Mouse (Mus musculus): Measurements from ENCODE around the gene Sec16a. TPM values are rescaled to one million over a fixed set of nuclear protein-coding genes. Genes with fewer than 3 reads are reported as not detected.

The Sec16a gene
- polyA plus RNA-seq, 1 experiment from 2014 or later: 26.0 TPM

DNA sequence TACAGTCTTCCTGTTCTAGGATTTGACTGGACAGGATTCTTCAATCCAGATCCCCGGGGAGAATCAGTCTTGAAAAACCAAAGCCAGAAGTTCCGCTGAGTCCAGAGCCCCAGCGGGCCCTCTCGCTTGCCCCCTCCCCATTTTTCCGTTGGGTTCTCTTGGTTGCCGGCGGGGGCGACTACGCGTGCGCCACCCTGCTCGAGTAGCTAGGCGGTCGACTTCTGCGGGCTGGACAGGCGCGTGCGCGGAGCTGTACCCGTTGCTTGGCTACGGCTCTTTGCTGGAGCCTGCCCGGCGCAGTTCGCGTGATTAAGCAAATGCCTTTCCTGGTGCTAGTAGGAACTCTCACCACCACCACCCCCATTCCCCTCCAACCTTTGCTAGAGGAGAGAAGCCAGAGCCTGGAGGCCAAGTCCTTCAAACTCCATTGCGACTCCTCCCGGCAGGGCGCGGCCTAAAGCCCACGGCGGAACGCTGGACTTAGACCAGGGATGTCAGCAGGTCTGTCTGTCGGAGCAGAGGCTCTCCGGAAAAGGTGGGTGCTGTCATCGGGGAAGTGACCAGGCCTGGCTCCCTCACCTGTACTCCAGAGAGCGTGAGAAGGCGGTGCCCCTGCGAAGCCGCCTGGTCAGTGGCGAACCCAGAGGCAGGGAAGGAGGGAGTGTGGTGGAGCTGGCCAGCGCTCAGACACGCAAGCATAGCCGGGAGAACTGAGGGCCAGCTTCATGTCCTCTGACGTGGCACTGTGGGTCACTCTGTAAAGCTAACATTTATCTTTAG is 840 bp upstream of the Sec16a start:
- under 1% methylated on average over 44 of the region's 44 CpGs for WGBS
- Histone ChIP-seq H3K36me3 (peaks cover 14% of the 10 kb centered on the region), H3K27me3 (no peaks in the 10 kb centered on the region), H3K27ac (peak overlapping the region; percentile 93), H3K4me2 (peak overlapping the region; percentile 82), H3K9me3 (replicated peaks) (no peaks in the 10 kb centered on the region), H3K9ac (peak overlapping the region; percentile 67), H3K4me3 (replicated peaks) (peak overlapping the region; percentile 71), H3K4me1 (peaks cover 40% of the 10 kb centered on the region)
- peak; percentile 92 for ATAC-seq (replicated peaks; ENCODE audit: low FRiP score)

DNA sequence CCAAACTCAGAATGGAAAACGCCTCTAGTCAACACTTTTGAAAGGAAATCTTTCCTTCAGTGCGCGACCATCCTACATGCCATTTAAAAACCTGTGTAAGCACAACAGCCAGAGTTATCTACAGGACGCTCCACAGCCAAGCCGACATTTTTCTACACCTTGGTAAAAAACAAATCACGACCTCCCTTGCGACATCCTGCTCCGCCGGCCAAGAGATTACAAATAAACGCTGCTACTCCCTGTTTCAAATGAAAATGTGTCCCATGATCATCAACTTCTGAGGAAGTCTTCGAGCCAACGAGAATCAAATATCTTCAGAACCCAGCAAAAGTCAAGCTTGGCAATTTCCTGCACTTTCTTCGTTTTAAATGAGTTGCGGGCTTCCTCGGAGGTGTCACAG is 648 bp downstream of the Sec16a start:
- Histone ChIP-seq H3K27ac (peak overlapping the region; percentile 89), H3K4me2 (peak overlapping the region; percentile 72), H3K27me3 (no peaks in the 10 kb centered on the region), H3K4me1 (peaks cover 37% of the 10 kb centered on the region), H3K9me3 (replicated peaks) (no peaks in the 10 kb centered on the region), H3K4me3 (replicated peaks) (peak overlapping the region; percentile 71), H3K36me3 (peaks cover 29% of the 10 kb centered on the region), H3K9ac (peak overlapping the region; percentile 75)
- ATAC-seq (replicated peaks; ENCODE audit: low FRiP score): no peak
- WGBS: 1% methylated on average over 15 of the region's 15 CpGs

DNA sequence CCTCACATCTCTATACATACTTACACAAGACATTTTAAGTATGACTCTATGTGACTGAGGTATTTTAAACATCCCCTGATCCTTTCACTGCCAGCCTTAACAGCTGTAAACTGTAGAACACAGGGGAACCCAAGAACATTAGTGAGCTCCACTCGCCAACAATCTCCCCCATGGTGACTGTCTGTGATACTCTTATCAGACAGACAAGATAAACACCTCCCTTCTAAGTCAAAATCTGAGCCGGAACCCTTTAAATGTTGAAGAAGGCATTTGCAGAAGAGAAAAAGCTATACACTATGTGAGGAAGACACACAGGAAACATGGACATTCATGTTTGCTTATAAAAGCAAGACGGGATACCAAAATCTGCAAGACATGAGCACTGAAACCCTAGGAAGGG is 1.1 kb downstream of the Sec16a start:
- Histone ChIP-seq H3K9ac (peak overlapping the region; percentile 75), H3K4me1 (peaks cover 37% of the 10 kb centered on the region), H3K27me3 (no peaks in the 10 kb centered on the region), H3K27ac (no peak overlapping the region), H3K4me3 (replicated peaks) (peak overlapping the region; percentile 71), H3K9me3 (replicated peaks) (no peaks in the 10 kb centered on the region), H3K36me3 (peaks cover 34% of the 10 kb centered on the region), H3K4me2 (peak overlapping the region; percentile 72)
- WGBS: 29% methylated on average over 3 of the region's 3 CpGs
- ATAC-seq (replicated peaks; ENCODE audit: low FRiP score): no peak

DNA sequence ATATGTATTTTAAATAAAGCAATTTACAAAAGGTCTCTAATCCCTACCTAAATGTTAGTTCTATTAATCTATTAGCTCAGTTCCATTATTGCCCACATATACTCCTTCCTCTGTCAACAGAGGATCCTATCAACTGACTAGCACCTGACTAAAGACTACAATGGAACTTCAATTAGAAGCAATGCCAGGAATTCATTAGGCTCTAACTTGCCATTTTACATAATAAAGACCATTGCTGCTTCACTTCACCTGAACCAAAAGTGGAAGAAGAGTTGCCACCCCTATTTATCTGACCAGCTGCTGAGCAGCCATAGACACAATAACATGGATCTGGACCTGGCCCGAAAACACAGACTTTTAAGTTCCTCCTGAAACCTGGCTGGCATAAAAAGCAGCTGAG is 2.2 kb downstream of the Sec16a start:
- Histone ChIP-seq H3K9me3 (replicated peaks) (no peaks in the 10 kb centered on the region), H3K27me3 (no peaks in the 10 kb centered on the region), H3K9ac (no peak overlapping the region), H3K27ac (no peak overlapping the region), H3K4me2 (no peak overlapping the region), H3K4me1 (peaks cover 39% of the 10 kb centered on the region), H3K36me3 (peaks cover 44% of the 10 kb centered on the region), H3K4me3 (replicated peaks) (no peak overlapping the region)
- no peak for ATAC-seq (replicated peaks; ENCODE audit: low FRiP score)
- 92% methylated on average over 1 of the region's 1 CpGs for WGBS

DNA sequence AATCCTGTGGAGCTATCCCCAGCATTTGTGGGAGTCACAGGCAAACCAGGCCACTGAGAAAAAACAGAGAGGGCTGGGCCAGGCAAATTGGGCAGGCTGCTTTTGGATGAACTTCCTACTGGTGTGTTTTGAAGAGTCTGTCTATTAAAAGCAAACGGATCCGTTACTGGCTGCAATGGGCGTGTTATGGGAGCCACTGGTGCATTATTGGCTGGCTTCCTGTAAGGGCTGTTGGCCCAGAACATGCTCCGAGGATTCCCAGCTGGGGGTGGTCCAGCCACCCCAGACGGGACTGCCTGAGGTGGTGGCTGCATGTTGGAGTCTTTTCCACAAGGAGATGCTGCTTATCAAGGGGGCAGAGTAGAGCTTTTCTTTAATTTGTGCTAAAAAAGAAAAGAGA is 3.3 kb downstream of the Sec16a start:
- H3K36me3 ChIP-seq: peaks cover 55% of the 10 kb centered on the region
- H3K27ac ChIP-seq: no peak overlapping the region
- H3K27me3 ChIP-seq: no peaks in the 10 kb centered on the region
- H3K4me1 ChIP-seq: peaks cover 27% of the 10 kb centered on the region
- no peaks in the 10 kb centered on the region for H3K9me3 ChIP-seq (replicated peaks)
- ATAC-seq (replicated peaks; ENCODE audit: low FRiP score): no peak
- H3K4me2 ChIP-seq: no peak overlapping the region
- 76% methylated on average over 5 of the region's 5 CpGs for WGBS
- no peak overlapping the region for H3K4me3 ChIP-seq (replicated peaks)
- H3K9ac ChIP-seq: no peak overlapping the region

DNA sequence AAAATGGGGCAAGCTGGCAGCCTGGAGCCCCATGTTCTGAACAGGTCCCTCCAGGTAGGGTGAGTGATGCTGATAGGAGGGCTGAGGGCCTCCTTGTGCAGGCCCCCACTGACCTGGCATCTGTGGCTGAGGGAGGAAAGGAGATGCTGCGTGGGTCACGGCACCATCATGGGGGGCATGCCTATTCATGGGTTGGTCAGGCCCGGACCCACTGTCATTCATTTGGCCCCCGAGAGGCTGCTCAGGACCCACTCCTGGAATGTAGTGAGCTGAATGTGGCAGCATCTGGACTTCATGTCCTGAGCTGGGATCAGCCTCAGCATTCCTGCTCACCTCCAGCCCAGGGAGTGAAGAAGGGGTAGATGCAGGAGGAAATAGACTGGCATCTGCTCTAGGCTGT is 3.8 kb downstream of the Sec16a start:
- H3K27me3 ChIP-seq: no peaks in the 10 kb centered on the region
- peaks cover 57% of the 10 kb centered on the region for H3K36me3 ChIP-seq
- ATAC-seq (replicated peaks; ENCODE audit: low FRiP score): no peak
- H3K9ac ChIP-seq: no peak overlapping the region
- WGBS: 90% methylated on average over 4 of the region's 4 CpGs
- peaks cover 23% of the 10 kb centered on the region for H3K4me1 ChIP-seq
- no peak overlapping the region for H3K4me3 ChIP-seq (replicated peaks)
- H3K9me3 ChIP-seq (replicated peaks): no peaks in the 10 kb centered on the region
- H3K4me2 ChIP-seq: no peak overlapping the region
- no peak overlapping the region for H3K27ac ChIP-seq

DNA sequence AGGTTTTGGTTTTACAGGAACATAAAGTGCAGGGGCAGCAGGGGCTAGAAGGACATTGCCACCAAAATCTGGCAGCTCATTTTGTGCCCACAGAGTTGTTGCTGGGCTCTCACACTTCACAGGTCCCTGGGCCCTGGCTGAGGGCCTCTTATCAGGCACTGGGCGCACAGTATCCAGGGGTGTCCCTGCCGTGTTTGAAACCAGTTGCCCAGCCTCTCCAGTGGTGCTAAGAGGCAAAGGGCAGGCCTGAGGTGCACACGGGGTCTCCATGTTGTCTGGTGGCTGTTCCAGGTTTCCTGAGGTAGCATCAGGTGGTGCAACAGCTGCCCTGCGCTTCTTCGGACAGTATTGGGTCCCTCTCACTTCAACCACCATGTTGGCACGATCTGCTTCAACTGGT is 5.3 kb downstream of the Sec16a start:
- no peak for ATAC-seq (replicated peaks; ENCODE audit: low FRiP score)
- H3K27ac ChIP-seq: no peak overlapping the region
- no peak overlapping the region for H3K9ac ChIP-seq
- H3K27me3 ChIP-seq: no peaks in the 10 kb centered on the region
- no peak overlapping the region for H3K4me3 ChIP-seq (replicated peaks)
- H3K4me1 ChIP-seq: peaks cover 20% of the 10 kb centered on the region
- H3K4me2 ChIP-seq: no peak overlapping the region
- peaks cover 73% of the 10 kb centered on the region for H3K36me3 ChIP-seq
- H3K9me3 ChIP-seq (replicated peaks): no peaks in the 10 kb centered on the region
- WGBS: 95% methylated on average over 6 of the region's 6 CpGs

DNA sequence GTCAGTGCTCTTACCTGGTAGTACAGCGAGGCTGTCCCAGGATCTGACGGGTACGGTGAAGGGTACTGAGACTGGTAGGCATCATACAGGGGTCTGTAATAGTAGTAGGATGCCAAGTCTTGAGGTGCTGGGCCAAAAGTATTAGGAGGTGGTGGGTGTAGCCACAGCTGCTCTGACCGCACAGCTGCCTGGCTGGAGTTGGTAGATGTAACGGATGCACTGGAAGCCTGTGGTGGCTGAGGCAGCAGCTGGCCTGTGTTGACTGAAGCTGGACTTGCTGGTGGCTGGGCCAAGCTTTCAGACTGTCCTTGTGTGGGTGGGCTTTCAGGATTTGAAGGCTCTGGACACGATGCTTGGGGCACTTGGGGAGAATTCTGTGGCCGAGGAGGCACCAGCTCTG is 6.6 kb downstream of the Sec16a start:
- H3K36me3 ChIP-seq: peaks cover 86% of the 10 kb centered on the region

DNA sequence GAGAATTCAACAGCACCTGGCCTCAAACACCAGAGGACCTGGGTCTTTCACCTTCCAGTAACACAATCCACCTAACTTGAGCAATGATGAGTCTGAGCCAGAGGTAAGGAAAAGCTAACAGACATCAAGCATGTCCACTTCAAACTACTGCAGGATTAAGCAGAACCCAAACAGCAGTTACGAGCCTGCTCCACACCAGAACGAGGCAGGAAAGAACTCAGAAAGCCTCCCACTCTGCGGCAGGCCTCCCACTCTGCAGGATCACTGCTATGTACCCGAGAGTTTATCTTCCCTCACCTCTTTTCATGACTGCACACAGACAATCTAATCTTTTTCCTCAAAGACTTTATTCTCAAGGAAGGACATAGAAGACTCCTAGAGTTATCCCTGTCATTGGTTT is 7.8 kb downstream of the Sec16a start:
- H3K9me3 ChIP-seq (replicated peaks): no peaks in the 10 kb centered on the region
- no peak overlapping the region for H3K4me2 ChIP-seq
- H3K27me3 ChIP-seq: no peaks in the 10 kb centered on the region
- H3K9ac ChIP-seq: no peak overlapping the region
- no peak overlapping the region for H3K27ac ChIP-seq
- H3K4me3 ChIP-seq (replicated peaks): no peak overlapping the region
- peaks cover 97% of the 10 kb centered on the region for H3K36me3 ChIP-seq
- ATAC-seq (replicated peaks; ENCODE audit: low FRiP score): no peak
- 68% methylated on average over 4 of the region's 4 CpGs for WGBS
- H3K4me1 ChIP-seq: 0 out of 2 replicates have a peak, but pooled peaks cover 4% of the 10 kb centered on the region

More for the DNA sequence above, 6.6 kb downstream of the Sec16a start:
- Histone ChIP-seq H3K4me2 (no peak overlapping the region), H3K9me3 (replicated peaks) (no peaks in the 10 kb centered on the region), H3K27ac (no peak overlapping the region), H3K27me3 (no peaks in the 10 kb centered on the region), H3K9ac (no peak overlapping the region), H3K4me1 (peaks cover 10% of the 10 kb centered on the region), H3K4me3 (replicated peaks) (no peak overlapping the region)
- 95% methylated on average over 7 of the region's 7 CpGs for WGBS
- no peak for ATAC-seq (replicated peaks; ENCODE audit: low FRiP score)

DNA sequence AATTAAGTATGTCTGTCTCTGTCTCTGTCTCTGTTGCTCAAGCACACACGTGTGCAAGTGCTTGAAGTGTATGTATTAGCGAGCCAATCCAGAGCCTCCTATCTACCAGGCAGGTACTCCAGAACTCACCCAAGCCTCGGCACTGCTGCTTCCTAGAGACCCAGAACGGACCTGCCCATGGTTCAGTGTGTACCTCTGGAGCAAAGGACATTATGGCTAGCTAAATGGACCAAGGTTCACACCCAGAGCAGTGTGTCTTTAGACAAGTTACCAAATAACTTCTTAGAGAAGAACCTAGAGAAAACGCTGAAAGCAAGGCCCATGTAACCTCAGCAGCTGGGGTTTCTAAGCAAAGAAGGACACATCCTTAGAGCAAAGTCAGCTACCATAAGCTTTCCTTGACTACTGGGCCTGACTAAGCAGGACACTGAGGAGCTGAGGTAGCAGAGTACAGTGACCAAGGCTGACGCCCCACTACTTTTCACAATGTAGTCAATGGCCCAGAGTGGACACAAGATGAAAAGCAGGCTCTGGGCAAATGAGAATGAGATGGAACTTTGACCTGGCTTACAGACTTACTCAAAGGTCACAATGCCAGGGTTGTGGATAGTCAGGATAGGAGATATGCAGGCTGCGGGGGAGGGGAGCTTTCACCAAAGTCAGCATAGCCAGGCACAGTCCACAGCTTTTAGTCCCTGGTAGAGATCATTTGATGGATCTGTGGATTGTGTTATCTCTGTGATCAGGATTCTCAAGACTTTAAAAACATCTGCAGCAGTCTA is 10.0 kb downstream of the Sec16a start:
- ATAC-seq (replicated peaks; ENCODE audit: low FRiP score): no peak
- H3K4me2 ChIP-seq: no peak overlapping the region
- H3K9me3 ChIP-seq (replicated peaks): no peaks in the 10 kb centered on the region
- WGBS: 92% methylated on average over 7 of the region's 7 CpGs
- no peak overlapping the region for H3K27ac ChIP-seq
- no peak overlapping the region for H3K4me3 ChIP-seq (replicated peaks)
- H3K36me3 ChIP-seq: peaks cover 96% of the 10 kb centered on the region
- H3K9ac ChIP-seq: no peak overlapping the region
- H3K4me1 ChIP-seq: 0 out of 2 replicates have a peak, but pooled peaks cover 4% of the 10 kb centered on the region
- H3K27me3 ChIP-seq: no peaks in the 10 kb centered on the region

DNA sequence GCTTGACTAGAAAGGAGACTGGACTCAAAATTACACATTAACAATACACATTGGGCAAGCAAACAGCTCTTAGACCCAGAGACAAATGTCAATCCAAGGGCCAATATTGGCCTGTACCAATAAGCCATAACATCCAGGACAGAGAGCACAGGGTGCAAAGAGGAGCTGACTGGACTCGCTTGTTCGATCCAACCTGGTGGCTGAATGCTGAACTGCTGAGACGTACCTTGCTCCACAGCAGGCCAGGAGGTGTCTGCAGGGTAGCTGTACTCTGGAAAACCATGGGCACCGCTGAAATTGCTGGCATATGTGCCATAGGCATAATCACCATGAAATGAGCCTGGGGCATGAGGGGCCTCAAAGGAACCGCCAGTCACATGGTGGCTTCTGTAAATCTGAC is 15.2 kb downstream of the Sec16a start:
- WGBS: 94% methylated on average over 5 of the region's 5 CpGs
- H3K36me3 ChIP-seq: peaks cover 97% of the 10 kb centered on the region

DNA sequence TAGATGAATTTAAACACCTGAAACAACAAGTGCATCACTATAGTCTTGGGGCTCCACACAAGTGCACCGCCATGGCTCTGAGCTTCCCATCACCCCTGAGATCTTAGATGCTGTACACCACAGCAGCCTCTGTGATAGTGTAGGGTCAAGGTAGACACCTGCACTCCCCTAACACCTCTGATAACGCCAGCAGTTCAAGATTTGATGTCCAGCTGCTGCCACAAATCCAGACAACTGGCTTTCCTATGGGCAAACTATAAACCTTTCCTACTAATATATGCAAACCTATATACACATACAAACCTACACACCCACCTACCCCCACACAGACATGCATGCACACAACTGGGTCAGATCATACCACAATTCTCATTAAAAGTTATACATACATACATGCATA is 20.5 kb downstream of the Sec16a start:
- 93% methylated on average over 2 of the region's 2 CpGs for WGBS
- no peak for ATAC-seq (replicated peaks; ENCODE audit: low FRiP score)

More for the DNA sequence above, 15.2 kb downstream of the Sec16a start:
- Histone ChIP-seq H3K27me3 (no peaks in the 10 kb centered on the region), H3K4me2 (no peak overlapping the region), H3K4me1 (no peaks in the 10 kb centered on the region), H3K9ac (no peak overlapping the region), H3K27ac (no peak overlapping the region), H3K4me3 (replicated peaks) (no peak overlapping the region), H3K9me3 (replicated peaks) (no peaks in the 10 kb centered on the region)
- no peak for ATAC-seq (replicated peaks; ENCODE audit: low FRiP score)

More for the DNA sequence above, 20.5 kb downstream of the Sec16a start:
- no peak overlapping the region for H3K4me2 ChIP-seq
- H3K27ac ChIP-seq: no peak overlapping the region
- H3K36me3 ChIP-seq: peaks cover 97% of the 10 kb centered on the region
- H3K27me3 ChIP-seq: no peaks in the 10 kb centered on the region
- H3K9ac ChIP-seq: no peak overlapping the region
- H3K4me3 ChIP-seq (replicated peaks): no peak overlapping the region
- H3K9me3 ChIP-seq (replicated peaks): no peaks in the 10 kb centered on the region
- no peaks in the 10 kb centered on the region for H3K4me1 ChIP-seq
